Mouse (Mus musculus): ENCODE data around the gene Cmc2.

DNA sequence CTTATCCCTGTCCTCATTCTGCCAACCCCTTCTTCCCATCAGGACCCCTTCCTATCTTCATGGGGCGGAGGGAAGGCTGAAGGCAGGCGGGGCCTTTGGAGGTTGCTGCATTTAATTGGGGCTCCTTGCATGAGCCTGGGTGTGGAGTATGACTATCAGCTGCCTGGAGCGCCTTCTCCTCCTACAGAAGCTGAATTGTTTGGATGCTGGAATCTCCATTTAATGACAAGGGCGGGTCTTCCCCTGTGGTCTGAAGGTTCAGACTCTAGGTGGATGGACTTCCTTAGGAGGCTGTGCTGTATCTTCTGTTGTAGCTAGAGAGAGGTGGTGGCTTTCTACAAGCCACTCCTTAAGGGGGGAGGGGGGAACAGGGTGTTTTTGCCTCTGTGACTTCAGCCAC, 13.7 kb upstream of the Cmc2 start:
- TF ChIP-seq CTCF (conservative IDR thresholded peaks at IDR 0.05; ENCODE audit: low read length) = no peak
- no peak for TF ChIP-seq NANOG (IDR thresholded peaks at IDR 0.05; ENCODE audit: borderline replicate concordance, low read length)
